Mouse (Mus musculus): ENCODE data around the gene Sufu. TPM values are rescaled to one million over a fixed set of nuclear protein-coding genes. Genes with fewer than 3 reads are reported as not detected.
A peak's percentile ranks its signal among the peaks of the same experiment; 100 is the strongest.

Sufu gene
- polyA plus RNA-seq, 1 experiment from 2014 or later = 50.2 TPM

DNA sequence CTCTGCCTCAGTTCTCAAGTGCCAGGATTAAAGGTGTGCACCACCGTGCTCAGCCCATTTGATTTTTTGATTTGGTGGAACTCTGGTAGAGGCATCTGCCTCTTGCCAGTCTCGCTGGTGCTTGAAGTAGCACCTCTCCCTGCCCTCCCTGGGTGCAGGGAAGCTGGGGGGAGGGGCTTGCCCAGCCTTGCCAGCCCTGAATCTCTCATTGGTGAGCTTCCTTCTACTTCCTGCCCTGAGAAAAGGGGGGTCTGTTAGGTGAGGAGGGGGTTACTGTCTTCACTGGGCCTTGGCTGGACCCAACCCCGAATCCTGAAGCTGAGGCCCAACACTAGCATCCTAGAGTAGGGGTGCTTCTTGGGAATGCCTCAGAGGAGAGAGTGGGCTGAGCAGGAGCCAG is 112.0 kb downstream of the Sufu start:
- Histone ChIP-seq H3K36me3 (peaks cover 96% of the 10 kb centered on the region), H3K9me3 (replicated peaks) (no peaks in the 10 kb centered on the region), H3K4me1 (peaks cover 75% of the 10 kb centered on the region), H3K27ac (replicated peaks) (peak overlapping the region; percentile 99), H3K27me3 (ENCODE audit: low read depth, poor library complexity, severe bottlenecking) (no peaks in the 10 kb centered on the region), H3K4me3 (0 out of 2 replicates have a peak overlapping the region, but pooled peaks have one; percentile 12)
- no peak for DNase-seq (ENCODE audit: low spot score)
- WGBS = 79% methylated on average over 3 of the region's 3 CpGs

DNA sequence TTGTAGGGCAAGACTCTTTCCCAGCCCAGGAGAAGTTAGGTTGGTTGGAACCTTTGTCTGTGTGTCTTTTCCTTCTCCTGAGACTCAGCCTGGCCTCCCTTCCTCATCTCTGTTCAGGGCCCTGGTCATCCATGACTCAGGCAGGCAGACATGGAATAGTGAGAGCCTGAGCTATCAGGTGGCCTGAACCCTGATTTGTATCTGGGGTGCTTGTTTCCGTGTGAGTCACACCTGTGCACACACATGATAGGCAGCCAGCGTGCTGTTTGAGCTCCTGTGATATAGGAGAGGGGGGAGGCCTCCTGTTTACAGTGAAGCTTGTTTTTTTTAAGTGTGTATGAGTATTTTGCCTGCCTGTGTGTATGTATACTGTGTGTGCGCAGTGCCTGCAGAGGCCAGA is 112.5 kb downstream of the Sufu start:
- Histone ChIP-seq H3K36me3 (peaks cover 100% of the 10 kb centered on the region), H3K4me3 (0 out of 2 replicates have a peak overlapping the region, but pooled peaks have one; percentile 12), H3K27me3 (ENCODE audit: low read depth, poor library complexity, severe bottlenecking) (no peaks in the 10 kb centered on the region), H3K27ac (replicated peaks) (peak overlapping the region; percentile 99), H3K9me3 (replicated peaks) (no peaks in the 10 kb centered on the region), H3K4me1 (peaks cover 71% of the 10 kb centered on the region)
- 90% methylated on average over 3 of the region's 3 CpGs for WGBS
- DNase-seq (ENCODE audit: low spot score) = no peak

DNA sequence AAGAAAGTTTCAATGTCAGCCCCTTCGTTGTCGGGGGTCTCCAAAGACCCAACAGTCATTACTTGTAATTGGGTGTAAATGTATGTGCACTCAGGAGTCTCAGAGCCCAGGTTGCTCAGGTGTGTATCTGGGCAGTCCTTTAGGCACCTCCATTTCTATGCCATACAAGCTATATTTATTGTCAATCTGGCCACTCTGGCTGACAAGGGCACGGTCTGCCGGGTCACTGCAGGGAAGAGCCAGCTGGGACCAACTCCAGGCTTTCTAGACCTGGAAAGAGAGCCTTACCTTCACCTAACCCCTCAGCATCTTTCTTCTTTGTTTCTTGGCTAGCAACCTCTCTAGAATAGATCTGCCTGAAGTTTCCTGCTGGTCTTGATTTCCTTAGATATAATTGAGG is 113.0 kb downstream of the Sufu start:
- Histone ChIP-seq H3K9me3 (replicated peaks) (no peaks in the 10 kb centered on the region), H3K36me3 (peaks cover 100% of the 10 kb centered on the region), H3K4me1 (peaks cover 65% of the 10 kb centered on the region), H3K4me3 (no peak overlapping the region), H3K27me3 (ENCODE audit: low read depth, poor library complexity, severe bottlenecking) (no peaks in the 10 kb centered on the region), H3K27ac (replicated peaks) (peak overlapping the region; percentile 99; the same call in 1 of the 2 replicates)
- WGBS = 96% methylated on average over 4 of the region's 4 CpGs
- no peak for DNase-seq (ENCODE audit: low spot score)

DNA sequence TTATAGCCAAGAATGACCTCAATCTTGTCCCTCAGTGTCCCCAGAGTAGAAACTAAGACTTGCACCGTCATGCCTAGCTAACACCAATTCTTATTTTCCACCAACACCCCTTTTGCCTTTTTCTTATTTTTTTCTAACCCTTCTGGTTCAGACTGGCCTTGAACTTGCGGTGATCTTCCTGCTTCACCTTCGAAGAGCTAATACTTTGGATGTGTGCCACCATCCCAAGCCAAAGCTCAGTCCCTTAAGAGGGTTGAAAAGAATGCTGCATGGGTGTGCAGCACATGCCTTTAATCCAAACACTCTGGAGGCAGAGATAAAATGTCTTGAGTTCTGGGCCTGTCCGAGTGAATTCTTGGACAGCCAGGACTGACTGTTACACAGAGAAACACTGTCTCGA is 113.7 kb downstream of the Sufu start:
- no peak for DNase-seq (ENCODE audit: low spot score)
- H3K9me3 ChIP-seq (replicated peaks) = no peaks in the 10 kb centered on the region
- H3K36me3 ChIP-seq = peaks cover 100% of the 10 kb centered on the region
- peaks cover 63% of the 10 kb centered on the region for H3K4me1 ChIP-seq
- no peak overlapping the region for H3K4me3 ChIP-seq
- 92% methylated on average over 5 of the region's 5 CpGs for WGBS
- H3K27me3 ChIP-seq (ENCODE audit: low read depth, poor library complexity, severe bottlenecking) = no peaks in the 10 kb centered on the region
- H3K27ac ChIP-seq (replicated peaks) = peak overlapping the region; percentile 99; the same call in 1 of the 2 replicates

DNA sequence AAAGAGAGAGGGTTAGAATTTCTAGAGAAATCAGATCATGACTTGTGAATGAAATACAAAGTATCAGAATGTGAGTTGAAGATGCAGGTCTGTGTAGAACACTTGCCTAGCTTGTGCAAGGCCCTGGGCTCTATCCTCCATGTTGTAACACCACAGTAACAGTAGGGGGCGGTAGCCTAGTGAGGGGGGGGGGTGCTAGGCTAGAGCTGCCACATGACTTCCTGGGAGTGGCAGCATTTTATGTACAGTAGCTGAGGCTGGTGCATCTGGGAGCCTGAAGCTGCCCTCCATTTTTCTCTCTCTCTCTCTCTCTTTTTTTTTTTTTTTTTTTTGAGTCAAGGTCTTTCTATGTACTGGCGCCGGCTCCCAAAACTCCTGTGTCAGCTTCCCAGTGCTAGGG is 114.1 kb downstream of the Sufu start:
- DNase-seq (ENCODE audit: low spot score) = no peak
- Histone ChIP-seq H3K27ac (replicated peaks) (no peak overlapping the region), H3K4me3 (no peak overlapping the region), H3K27me3 (ENCODE audit: low read depth, poor library complexity, severe bottlenecking) (no peaks in the 10 kb centered on the region), H3K9me3 (replicated peaks) (no peaks in the 10 kb centered on the region), H3K4me1 (peaks cover 60% of the 10 kb centered on the region), H3K36me3 (peaks cover 100% of the 10 kb centered on the region)
- WGBS = 62% methylated on average over 3 of the region's 3 CpGs

DNA sequence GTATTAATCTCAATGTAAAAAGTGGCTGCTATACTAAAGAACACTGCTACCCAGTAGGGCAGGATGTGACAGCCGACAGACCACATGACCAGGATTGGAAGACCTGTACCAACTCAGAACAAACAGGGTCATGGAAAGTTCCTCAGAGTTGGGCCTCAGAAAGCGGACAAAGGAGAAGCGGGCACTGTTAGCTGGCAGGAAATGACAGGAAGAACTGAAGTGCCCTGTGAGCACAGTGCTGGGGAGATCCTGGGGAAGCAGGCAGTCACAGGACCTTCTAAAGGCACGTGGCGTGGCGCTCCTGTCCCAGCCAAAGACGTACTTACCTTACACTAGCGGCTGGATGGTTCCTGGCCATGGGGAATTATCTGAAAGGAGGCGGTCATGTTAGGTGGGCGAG is 114.6 kb downstream of the Sufu start:
- Histone ChIP-seq H3K4me3 (no peak overlapping the region), H3K27me3 (ENCODE audit: low read depth, poor library complexity, severe bottlenecking) (no peaks in the 10 kb centered on the region), H3K9me3 (replicated peaks) (no peaks in the 10 kb centered on the region), H3K4me1 (peaks cover 56% of the 10 kb centered on the region), H3K27ac (replicated peaks) (no peak overlapping the region), H3K36me3 (peaks cover 98% of the 10 kb centered on the region)
- DNase-seq (ENCODE audit: low spot score) = no peak
- WGBS = 87% methylated on average over 10 of the region's 10 CpGs

- DNase-seq (ENCODE audit: low spot score) = no peak
- H3K36me3 ChIP-seq = peaks cover 77% of the 10 kb centered on the region
- no peak overlapping the region for H3K27ac ChIP-seq (replicated peaks)
- no peaks in the 10 kb centered on the region for H3K9me3 ChIP-seq (replicated peaks)
- 82% methylated on average over 12 of the region's 12 CpGs for WGBS
- no peak overlapping the region for H3K4me3 ChIP-seq
- no peaks in the 10 kb centered on the region for H3K27me3 ChIP-seq (ENCODE audit: low read depth, poor library complexity, severe bottlenecking)
- H3K4me1 ChIP-seq = peaks cover 56% of the 10 kb centered on the region
Measured at GRCm38 (mm10) chr19:46514387-46514786, 117.7 kb downstream of the Sufu start.

- H3K9me3 ChIP-seq (replicated peaks) = no peaks in the 10 kb centered on the region
- no peak overlapping the region for H3K4me3 ChIP-seq
- no peaks in the 10 kb centered on the region for H3K27me3 ChIP-seq (ENCODE audit: low read depth, poor library complexity, severe bottlenecking)
- H3K36me3 ChIP-seq = peaks cover 67% of the 10 kb centered on the region
- WGBS = 91% methylated on average over 24 of the region's 24 CpGs
- H3K27ac ChIP-seq (replicated peaks) = peak overlapping the region; percentile 2; the same call in 1 of the 2 replicates
- H3K4me1 ChIP-seq = peaks cover 56% of the 10 kb centered on the region
- DNase-seq (ENCODE audit: low spot score) = no peak
Measured at GRCm38 (mm10) chr19:46515287-46515821, 118.7 kb downstream of the Sufu start.

- H3K4me1 ChIP-seq = peaks cover 52% of the 10 kb centered on the region
- DNase-seq (ENCODE audit: low spot score) = no peak
- H3K36me3 ChIP-seq = peaks cover 52% of the 10 kb centered on the region
- H3K27ac ChIP-seq (replicated peaks) = peak overlapping the region; percentile 88
- WGBS = 55% methylated on average over 3 of the region's 3 CpGs
- no peaks in the 10 kb centered on the region for H3K9me3 ChIP-seq (replicated peaks)
- H3K27me3 ChIP-seq (ENCODE audit: low read depth, poor library complexity, severe bottlenecking) = no peaks in the 10 kb centered on the region
- H3K4me3 ChIP-seq = no peak overlapping the region
Measured at GRCm38 (mm10) chr19:46516667-46517528, 120.2 kb downstream of the Sufu start.

DNA sequence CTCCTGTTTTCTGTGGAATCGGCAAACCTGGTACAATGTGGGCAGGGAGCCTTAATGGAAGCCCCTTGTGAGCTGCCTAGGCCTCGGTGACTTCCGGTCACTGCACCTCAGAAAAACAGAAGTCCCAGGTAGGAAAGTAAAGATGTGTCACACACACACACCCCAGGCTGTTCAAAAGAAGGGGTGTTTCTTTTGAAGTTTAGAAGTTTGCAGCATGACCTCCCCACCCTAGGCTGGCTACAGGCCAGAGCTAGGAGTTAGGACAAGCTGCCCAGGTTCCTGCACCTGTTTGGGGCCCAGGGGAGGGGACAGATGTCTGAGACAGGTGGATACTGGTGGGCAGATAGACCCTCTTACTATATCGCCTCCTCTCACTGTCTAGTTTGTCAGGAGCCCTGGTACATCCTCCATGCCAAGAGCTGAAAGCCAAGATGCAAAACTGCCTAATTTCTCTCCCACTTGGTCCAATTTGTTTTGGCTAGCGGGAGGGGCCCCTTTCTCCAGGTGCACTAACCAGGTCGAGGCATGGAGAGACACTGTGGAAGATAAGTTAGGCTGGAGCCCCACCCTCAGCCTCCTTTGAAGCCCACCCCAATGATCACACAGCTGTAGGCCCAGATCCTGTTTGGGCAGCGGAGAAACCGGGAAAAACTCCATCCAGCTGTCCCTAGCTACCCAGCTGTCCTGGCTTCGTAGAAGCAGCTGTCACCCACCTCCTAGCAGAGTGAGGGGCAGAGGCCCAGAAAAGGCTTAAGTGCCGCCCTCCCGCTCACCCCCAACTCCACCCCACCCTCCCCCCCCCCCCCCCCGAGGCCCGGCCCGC is 121.0 kb downstream of the Sufu start:
- peak overlapping the region; percentile 88 for H3K27ac ChIP-seq (replicated peaks)
- DNase-seq (ENCODE audit: low spot score) = no peak
- no peaks in the 10 kb centered on the region for H3K27me3 ChIP-seq (ENCODE audit: low read depth, poor library complexity, severe bottlenecking)
- H3K4me3 ChIP-seq = peak overlapping the region; percentile 45
- 27% methylated on average over 11 of the region's 14 CpGs for WGBS
- peaks cover 60% of the 10 kb centered on the region for H3K4me1 ChIP-seq
- H3K36me3 ChIP-seq = peaks cover 44% of the 10 kb centered on the region
- no peaks in the 10 kb centered on the region for H3K9me3 ChIP-seq (replicated peaks)

DNA sequence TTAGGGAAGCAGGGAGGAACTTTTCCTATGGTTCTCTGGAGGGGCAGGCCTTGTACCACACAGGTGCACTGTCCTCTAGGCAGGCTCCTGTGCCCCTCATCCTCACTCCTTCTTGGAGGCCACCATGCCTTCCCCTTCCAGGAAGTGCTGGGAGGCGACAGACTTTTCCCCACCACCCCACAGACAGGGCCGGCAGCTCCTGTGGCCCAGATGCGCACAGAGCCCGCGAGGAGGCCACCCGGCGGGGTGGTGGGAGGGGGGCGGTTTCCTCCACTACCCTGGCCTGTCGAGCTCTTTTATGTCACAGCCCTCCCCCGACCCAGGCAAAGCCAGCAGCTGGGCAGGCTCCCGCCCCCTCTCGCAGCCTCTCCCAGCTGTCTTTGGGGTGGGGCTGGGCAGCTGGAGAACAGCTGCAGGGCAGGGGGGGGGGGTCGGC is 121.7 kb downstream of the Sufu start:
- H3K27ac ChIP-seq (replicated peaks) = peak overlapping the region; percentile 88
- H3K4me1 ChIP-seq = peaks cover 67% of the 10 kb centered on the region
- peak overlapping the region; percentile 45 for H3K4me3 ChIP-seq
- DNase-seq (ENCODE audit: low spot score) = peak; percentile 79
- no peaks in the 10 kb centered on the region for H3K27me3 ChIP-seq (ENCODE audit: low read depth, poor library complexity, severe bottlenecking)
- 0% methylated on average over 13 of the region's 13 CpGs for WGBS
- H3K36me3 ChIP-seq = peaks cover 37% of the 10 kb centered on the region
- no peaks in the 10 kb centered on the region for H3K9me3 ChIP-seq (replicated peaks)

DNA sequence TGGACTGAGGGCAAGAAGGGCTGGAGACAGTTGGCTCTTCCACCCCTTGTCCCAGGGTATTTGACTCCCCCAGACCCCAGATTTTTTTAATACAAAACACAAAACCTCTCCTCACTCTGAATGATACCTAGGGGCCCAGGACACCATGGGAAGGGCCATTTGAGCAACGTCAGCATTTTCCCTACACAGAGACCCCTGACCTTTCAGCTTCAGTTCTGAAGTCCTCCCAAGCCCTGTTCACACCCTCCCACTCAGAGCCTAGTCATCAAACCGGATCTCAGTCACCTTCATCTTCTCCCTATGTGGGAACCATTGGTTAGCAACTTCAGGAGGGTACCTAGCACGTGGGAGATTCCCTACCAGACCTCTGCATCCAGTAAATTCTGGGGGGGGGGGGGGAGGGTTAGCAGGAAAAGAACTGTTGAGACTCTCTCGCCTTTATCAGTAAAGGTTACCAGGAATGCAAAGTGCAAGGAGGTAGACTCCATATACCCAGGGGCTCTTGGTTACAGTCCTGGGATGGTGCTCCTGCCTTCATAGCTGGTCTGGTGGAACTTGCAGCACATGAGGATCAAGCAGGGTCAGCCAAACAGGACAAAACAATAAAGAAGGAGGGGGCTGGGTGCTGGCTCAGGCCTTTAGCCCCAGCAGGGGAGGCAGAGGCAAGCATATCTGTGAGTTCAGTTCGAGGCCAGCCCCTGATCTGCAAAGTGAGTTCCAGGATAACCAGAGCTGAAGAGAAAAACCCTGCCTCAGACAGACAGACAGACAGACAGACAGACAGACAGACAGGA is 122.3 kb downstream of the Sufu start:
- H3K36me3 ChIP-seq = peaks cover 31% of the 10 kb centered on the region
- peak overlapping the region; percentile 45 for H3K4me3 ChIP-seq
- DNase-seq (ENCODE audit: low spot score) = no peak
- no peaks in the 10 kb centered on the region for H3K9me3 ChIP-seq (replicated peaks)
- H3K27ac ChIP-seq (replicated peaks) = peak overlapping the region; percentile 88
- 9% methylated on average over 5 of the region's 5 CpGs for WGBS
- H3K27me3 ChIP-seq (ENCODE audit: low read depth, poor library complexity, severe bottlenecking) = no peaks in the 10 kb centered on the region
- peaks cover 73% of the 10 kb centered on the region for H3K4me1 ChIP-seq

Measured in midbrain, embryonic 10.5 days (tissue).